Mouse (Mus musculus) adrenal gland, postnatal 14 days (tissue): ENCODE data around the gene Spata33. TPM values are rescaled to one million over a fixed set of nuclear protein-coding genes. Genes with fewer than 3 reads are reported as not detected.

ENCODE experiments used
- DNase-seq: peaks from one replicate; pipeline ENCODE4 v3.0.0; 2021; ENCODE audit warnings: mixed read lengths
- total RNA-seq: library from RNA; stranded (reverse); gene quantifications from 2 replicates; pipeline ENCODE4 v1.2.3, GENCODE M21; 2021

Gene Spata33
- total RNA-seq, 1 experiment from 2014 or later, result 2.6 TPM

- no peak for DNase-seq
Observed at GRCm38 (mm10) chr8:123233300-123233699, 20.7 kb downstream of the Spata33 start.

- DNase-seq, result no peak
Observed at GRCm38 (mm10) chr8:123233760-123234159, 21.1 kb downstream of the Spata33 start.

GRCm38 (mm10) chr8:123234918-123235519 lies 22.4 kb downstream of the Spata33 start:
- DNase-seq, result no peak

- peak; percentile 95 for DNase-seq
Observed at GRCm38 (mm10) chr8:123235520-123236497, 23.2 kb downstream of the Spata33 start, which contains the start of gene Spata2l. TSS of gene Spata2l (minus strand) at chr8:123236233.

- DNase-seq, result peak; percentile 60
Observed at GRCm38 (mm10) chr8:123239398-123239797, 26.8 kb downstream of the Spata33 start.

GRCm38 (mm10) chr8:123242107-123242923 lies 29.7 kb downstream of the Spata33 start:
- no peak for DNase-seq

GRCm38 (mm10) chr8:123243053-123243452 lies 30.4 kb downstream of the Spata33 start:
- no peak for DNase-seq

GRCm38 (mm10) chr8:123244382-123244781 lies 31.8 kb downstream of the Spata33 start:
- DNase-seq, result no peak

- DNase-seq, result no peak
Observed at GRCm38 (mm10) chr8:123245543-123245942, 32.9 kb downstream of the Spata33 start.

- DNase-seq, result no peak
Observed at GRCm38 (mm10) chr8:123247748-123248147, 35.1 kb downstream of the Spata33 start.

- DNase-seq, result no peak
Observed at GRCm38 (mm10) chr8:123248596-123248995, 36.0 kb downstream of the Spata33 start.

GRCm38 (mm10) chr8:123250940-123251339 lies 38.3 kb downstream of the Spata33 start:
- no peak for DNase-seq

GRCm38 (mm10) chr8:123252925-123253324 lies 40.3 kb downstream of the Spata33 start:
- DNase-seq, result no peak

GRCm38 (mm10) chr8:123253451-123254098 lies 40.9 kb downstream of the Spata33 start:
- no peak for DNase-seq

- peak; percentile 95 for DNase-seq
Observed at GRCm38 (mm10) chr8:123254099-123254885, 41.7 kb downstream of the Spata33 start, which contains the start of the genes Zfp276 and Vps9d1. TSS of gene Zfp276 (plus strand) at chr8:123254195. TSS of gene Vps9d1 (minus strand) at chr8:123254348.

GRCm38 (mm10) chr8:123255170-123255569 lies 42.5 kb downstream of the Spata33 start:
- DNase-seq, result no peak

GRCm38 (mm10) chr8:123257114-123257513 lies 44.5 kb downstream of the Spata33 start:
- DNase-seq, result no peak

GRCm38 (mm10) chr8:123257593-123257992 lies 45.0 kb downstream of the Spata33 start:
- DNase-seq, result peak; percentile 57

GRCm38 (mm10) chr8:123267926-123268656 lies 55.5 kb downstream of the Spata33 start:
- no peak for DNase-seq

- DNase-seq, result no peak
Observed at GRCm38 (mm10) chr8:123271147-123271546, 58.5 kb downstream of the Spata33 start.
